Mouse (Mus musculus) liver, embryonic 16.5 days (tissue): ENCODE measurements around the gene Htr1f. TPM values are rescaled to one million over a fixed set of nuclear protein-coding genes. Genes with fewer than 3 reads are reported as not detected.

ENCODE experiments used
- ATAC-seq: fragments of 200-750 bp; cut with Nextera tagmentation; 2 replicates; pipeline ENCODE4 v1.8.0; 2017; ENCODE audit warnings: low read depth, mild to moderate bottlenecking, moderate number of reproducible peaks, moderate library complexity
- H3K27ac ChIP-seq: fragments of 300-500 bp; sonication (generic); 2 replicates; pipeline ENCODE4 v1.5.1; 2014; ENCODE audit warnings: mild to moderate bottlenecking, low read length
- H3K27me3 ChIP-seq: fragments of 300-500 bp; sonication (generic); 2 replicates; pipeline ENCODE4 v1.6.1; 2014; ENCODE audit warnings: low read depth, low read length, mixed read lengths; ENCODE audit not compliant: control insufficient read depth, insufficient read depth
- H3K36me3 ChIP-seq: fragments of 300-500 bp; sonication (generic); 2 replicates; pipeline ENCODE4 v1.6.1; 2014; ENCODE audit warnings: mild to moderate bottlenecking; ENCODE audit not compliant: control insufficient read depth, insufficient read depth
- H3K4me1 ChIP-seq: fragments of 300-500 bp; sonication (generic); 2 replicates; pipeline ENCODE4 v1.6.1; 2014; ENCODE audit warnings: low read depth, low read length, mixed read lengths; ENCODE audit not compliant: control insufficient read depth
- H3K4me2 ChIP-seq: fragments of 300-500 bp; sonication (generic); 2 replicates; pipeline ENCODE4 v1.6.1; 2014; ENCODE audit warnings: low read depth, low read length, mixed read lengths
- H3K4me3 ChIP-seq: fragments of 300-500 bp; sonication (generic); 2 replicates; pipeline ENCODE4 v1.5.1; 2014; ENCODE audit warnings: low read depth, mild to moderate bottlenecking, low read length
- H3K9ac ChIP-seq: fragments of 300-500 bp; sonication (generic); 2 replicates; pipeline ENCODE4 v1.6.1; 2014; ENCODE audit warnings: low read depth, low read length
- H3K9me3 ChIP-seq: fragments of 300-500 bp; sonication (generic); replicated peaks from 2 replicates; pipeline ENCODE4 v1.6.1; 2016; ENCODE audit warnings: low read length; ENCODE audit not compliant: control insufficient read depth
- WGBS: fragments of 180-500 bp; shearing (Covaris S2); extraction: QIAGEN DNeasy Blood & Tissue Kit; methylation state at CpG from one replicate; pipeline ENCODE4 v1.1.7; 2014; ENCODE audit not compliant: insufficient replicate concordance; 5-methylcytosine and 5-hydroxymethylcytosine counted together
- polyA plus RNA-seq: library from polyadenylated mRNA; unstranded; fragments of >200 nt; fragmentation: Nextera tagmentation; extraction: Ambion mirVana; gene quantifications from 2 replicates; pipeline ENCODE4 v1.2.1, GENCODE M21; 2015

Htr1f gene
- polyA plus RNA-seq, 1 experiment from 2014 or later: not detected

- ATAC-seq: no peak
- Histone ChIP-seq H3K36me3 (no peaks in the 10 kb centered on the region), H3K4me2 (no peak overlapping the region), H3K9me3 (no peaks in the 10 kb centered on the region), H3K27ac (no peak overlapping the region), H3K9ac (no peak overlapping the region), H3K27me3 (no peaks in the 10 kb centered on the region), H3K4me1 (no peaks in the 10 kb centered on the region; the same call in 1 of the 2 replicates), H3K4me3 (no peak overlapping the region)
- 42% methylated on average over 2 of the region's 2 CpGs for WGBS
Measured at GRCm38 (mm10) chr16:64881442-64881841, 224.2 kb downstream of the Htr1f start.

- no peak overlapping the region for H3K4me3 ChIP-seq
- 53% methylated on average over 3 of the region's 3 CpGs for WGBS
- no peak for ATAC-seq
- no peaks in the 10 kb centered on the region; the same call in 1 of the 2 replicates for H3K4me1 ChIP-seq
- no peak overlapping the region for H3K4me2 ChIP-seq
- no peaks in the 10 kb centered on the region for H3K36me3 ChIP-seq
- no peak overlapping the region for H3K27ac ChIP-seq
- no peak overlapping the region for H3K9ac ChIP-seq
- no peaks in the 10 kb centered on the region for H3K9me3 ChIP-seq
- H3K27me3 ChIP-seq: no peaks in the 10 kb centered on the region
Measured at GRCm38 (mm10) chr16:64880986-64881385, 224.7 kb downstream of the Htr1f start.

- Histone ChIP-seq H3K9me3 (no peaks in the 10 kb centered on the region), H3K27ac (no peak overlapping the region), H3K9ac (no peak overlapping the region), H3K4me1 (no peaks in the 10 kb centered on the region; the same call in 1 of the 2 replicates), H3K4me3 (no peak overlapping the region), H3K27me3 (no peaks in the 10 kb centered on the region), H3K4me2 (no peak overlapping the region), H3K36me3 (no peaks in the 10 kb centered on the region)
- WGBS: 28% methylated on average over 5 of the region's 5 CpGs
- ATAC-seq: no peak
Measured at GRCm38 (mm10) chr16:64879735-64880134, 225.9 kb downstream of the Htr1f start.

- no peak overlapping the region for H3K4me2 ChIP-seq
- WGBS: 73% methylated on average over 3 of the region's 3 CpGs
- ATAC-seq: no peak
- H3K9ac ChIP-seq: no peak overlapping the region
- no peaks in the 10 kb centered on the region for H3K27me3 ChIP-seq
- no peak overlapping the region for H3K27ac ChIP-seq
- H3K4me1 ChIP-seq: peaks cover 3% of the 10 kb centered on the region
- H3K4me3 ChIP-seq: no peak overlapping the region
- no peaks in the 10 kb centered on the region for H3K36me3 ChIP-seq
- no peaks in the 10 kb centered on the region for H3K9me3 ChIP-seq
Measured at GRCm38 (mm10) chr16:64878611-64879132, 227.0 kb downstream of the Htr1f start.

GRCm38 (mm10) chr16:64877314-64877713 is 228.3 kb downstream of the Htr1f start:
- Histone ChIP-seq H3K4me1 (peaks cover 4% of the 10 kb centered on the region), H3K27ac (no peak overlapping the region), H3K36me3 (no peaks in the 10 kb centered on the region), H3K4me2 (no peak overlapping the region), H3K27me3 (no peaks in the 10 kb centered on the region), H3K9me3 (no peaks in the 10 kb centered on the region), H3K4me3 (no peak overlapping the region), H3K9ac (no peak overlapping the region)
- ATAC-seq: no peak
- 66% methylated on average over 3 of the region's 3 CpGs for WGBS

GRCm38 (mm10) chr16:64876631-64877265 is 228.9 kb downstream of the Htr1f start:
- no peak for ATAC-seq

GRCm38 (mm10) chr16:64875822-64876221 is 229.8 kb downstream of the Htr1f start:
- H3K9me3 ChIP-seq: no peaks in the 10 kb centered on the region
- WGBS: 67% methylated on average over 1 of the region's 1 CpGs
- H3K9ac ChIP-seq: no peak overlapping the region
- no peaks in the 10 kb centered on the region for H3K27me3 ChIP-seq
- H3K36me3 ChIP-seq: no peaks in the 10 kb centered on the region
- no peak overlapping the region for H3K4me3 ChIP-seq
- no peak overlapping the region for H3K27ac ChIP-seq
- no peak for ATAC-seq
- H3K4me1 ChIP-seq: peaks cover 6% of the 10 kb centered on the region
- no peak overlapping the region for H3K4me2 ChIP-seq

More at GRCm38 (mm10) chr16:64876631-64877265, 228.9 kb downstream of the Htr1f start:
- Histone ChIP-seq H3K4me3 (no peak overlapping the region), H3K9ac (no peak overlapping the region), H3K27me3 (no peaks in the 10 kb centered on the region), H3K4me1 (peaks cover 6% of the 10 kb centered on the region), H3K36me3 (no peaks in the 10 kb centered on the region), H3K4me2 (no peak overlapping the region), H3K27ac (no peak overlapping the region), H3K9me3 (no peaks in the 10 kb centered on the region)
- WGBS: 48% methylated on average over 4 of the region's 4 CpGs

- Histone ChIP-seq H3K4me3 (no peak overlapping the region), H3K4me1 (peaks cover 6% of the 10 kb centered on the region), H3K27me3 (no peaks in the 10 kb centered on the region), H3K9ac (no peak overlapping the region), H3K4me2 (no peak overlapping the region), H3K9me3 (no peaks in the 10 kb centered on the region), H3K27ac (no peak overlapping the region), H3K36me3 (no peaks in the 10 kb centered on the region)
- WGBS: 82% methylated on average over 10 of the region's 10 CpGs
- ATAC-seq: no peak
Measured at GRCm38 (mm10) chr16:64875384-64875783, 230.3 kb downstream of the Htr1f start.
